Mouse (Mus musculus): ENCODE results near the gene Ush2a.

DNA sequence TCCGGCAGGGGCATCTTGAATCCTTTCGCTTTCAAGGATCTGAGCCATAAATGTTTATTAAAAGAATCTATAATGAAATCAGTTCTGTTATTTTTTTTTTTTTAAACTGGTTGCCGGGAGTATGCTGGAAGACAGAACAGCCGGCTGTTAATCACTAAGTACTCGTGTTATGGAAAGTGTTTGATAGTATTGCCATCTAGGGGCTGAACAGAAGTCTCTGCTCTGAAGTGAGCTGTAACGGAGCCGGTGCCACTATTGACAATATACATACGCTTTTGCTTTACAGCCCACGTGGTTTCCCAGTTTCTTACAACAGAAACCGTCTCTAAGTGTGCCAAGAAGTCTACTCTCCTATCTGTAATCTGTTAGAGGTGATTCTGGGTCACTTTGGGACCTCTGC, 642.3 kb downstream of the Ush2a start:
- TF ChIP-seq POLR2A (IDR thresholded peaks at IDR 0.05; ENCODE audit: extremely low read depth, insufficient read depth, low read length) (no peak), CTCF (IDR thresholded peaks at IDR 0.05; ENCODE audit: extremely low read depth, insufficient read depth, low read length) (peak; percentile 45; the same call in 1 of the 2 replicates)

All from cortical plate, adult 2 months (tissue).